ENCODE assay signal across 10 mouse cellular contexts in the genomic region with DNA sequence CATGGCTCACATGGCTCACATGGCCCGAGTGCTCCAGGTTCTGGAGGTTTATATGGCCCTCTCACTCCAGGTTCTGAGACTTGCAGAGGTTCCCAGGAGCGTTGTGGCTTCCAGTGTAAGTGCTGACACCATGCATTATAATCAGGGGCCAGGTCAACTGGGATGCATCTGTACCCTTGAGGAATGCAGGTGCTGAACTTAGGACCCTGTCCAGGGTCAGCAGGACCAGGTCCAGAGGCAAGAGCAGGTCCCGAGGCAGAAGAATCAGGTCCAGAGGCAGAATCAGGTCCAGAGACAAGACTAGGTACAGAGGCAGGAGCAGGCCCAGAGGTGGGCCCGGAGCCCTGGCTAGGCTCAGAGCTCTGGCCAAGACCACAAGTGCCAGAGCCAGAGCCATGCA. TPM values are rescaled to one million over a fixed set of nuclear protein-coding genes. Genes with fewer than 3 reads are reported as not detected.
DNase-seq lines count a peak whose midpoint lies in the region; ATAC-seq and TF ChIP-seq lines count a peak whose summit lies in the region.
"Had no signal": no experiment of that assay in that cellular context is flagged by ENCODE, and none has a peak within 500 bp of the region (broad histone marks: within the 10 kb centered on the region; RNA-seq: fewer than 3 reads in every experiment).

No protein-coding gene starts in this region.

- 0 out of 2 replicates have a peak, but pooled peaks cover 8% of the 10 kb centered on the region for H3K9me3 ChIP-seq in forebrain, embryonic 13.5 days (replicated peaks)
- peaks cover 4% of the 10 kb centered on the region; the same call in 1 of the 2 replicates for H3K9me3 ChIP-seq in midbrain, embryonic 16.5 days (replicated peaks; ENCODE audit: control insufficient read depth, low read length, poor library complexity, severe bottlenecking)
- H3K9me3 ChIP-seq in intestine, embryonic 15.5 days, result no peaks in the 10 kb centered on the region

- DNase-seq in kidney, adult 2 months, result peak; percentile 87
- DNase-seq in kidney, postnatal 4 days, result no peak
- peak; percentile 44 for DNase-seq in kidney, postnatal 14 days
- no peak for DNase-seq in thymus, postnatal 10 days (ENCODE audit: low spot score in 2 of 2)
- DNase-seq: cerebellum, adult 11 months; right cerebral cortex, adult 18-20 months had no signal

- TF ChIP-seq CTCF in kidney, adult 2 months (conservative IDR thresholded peaks at IDR 0.05; ENCODE audit: insufficient read depth, insufficient read length, low read depth, low read length), result no peak

- no peak for TF ChIP-seq POLR2A in kidney, adult 2 months (IDR thresholded peaks at IDR 0.05; ENCODE audit: low read depth, low read length)

- ATAC-seq in forebrain, embryonic 13.5 days, result no peak
- ATAC-seq in midbrain, embryonic 16.5 days, result no peak
- ATAC-seq in activated CD4-positive, CD25-positive, alpha-beta regulatory T cell, adult 4 months, result no peak
- no peak for ATAC-seq in intestine, embryonic 15.5 days

- no peak overlapping the region for H3K4me3 ChIP-seq in kidney, adult 2 months (ENCODE audit: insufficient read depth, low read depth, low read length)
- H3K4me3 ChIP-seq in forebrain, embryonic 13.5 days, result peak overlapping the region; percentile 29
- peak overlapping the region; percentile 35 for H3K4me3 ChIP-seq in midbrain, embryonic 16.5 days (ENCODE audit: low read depth, low read length)
- H3K4me3 ChIP-seq in intestine, embryonic 15.5 days (replicated peaks), result no peak overlapping the region

- peaks cover 7% of the 10 kb centered on the region; the same call in 1 of the 2 replicates for H3K4me1 ChIP-seq in kidney, adult 2 months (ENCODE audit: control insufficient read depth, insufficient read depth, low read length)
- peaks cover 16% of the 10 kb centered on the region for H3K4me1 ChIP-seq in forebrain, embryonic 13.5 days
- H3K4me1 ChIP-seq in midbrain, embryonic 16.5 days (ENCODE audit: control insufficient read depth, insufficient read depth, low read length), result peaks cover 5% of the 10 kb centered on the region; the same call in 1 of the 2 replicates
- 0 out of 2 replicates have a peak, but pooled peaks cover 3% of the 10 kb centered on the region for H3K4me1 ChIP-seq in intestine, embryonic 15.5 days (replicated peaks)

- H3K27ac ChIP-seq in kidney, adult 2 months (ENCODE audit: insufficient read depth, low read depth, low read length), result peak overlapping the region; percentile 64
- no peak overlapping the region for H3K27ac ChIP-seq in forebrain, embryonic 13.5 days
- peak overlapping the region; percentile 50 for H3K27ac ChIP-seq in midbrain, embryonic 16.5 days (ENCODE audit: low read length)
- no peak overlapping the region for H3K27ac ChIP-seq in intestine, embryonic 15.5 days

- 68% methylated on average over 4 of the region's 4 CpGs for WGBS in kidney, adult 2 months
- 91% methylated on average over 4 of the region's 4 CpGs for WGBS in forebrain, embryonic 13.5 days
- WGBS in midbrain, embryonic 16.5 days, result 91% methylated on average over 4 of the region's 4 CpGs
- 86% methylated on average over 4 of the region's 4 CpGs for WGBS in intestine, embryonic 15.5 days

- 0 out of 2 replicates have a peak overlapping the region, but pooled peaks have one; percentile 23 for H3K9ac ChIP-seq in forebrain, embryonic 13.5 days
- H3K9ac ChIP-seq in midbrain, embryonic 16.5 days (ENCODE audit: low read depth, low read length), result peak overlapping the region; percentile 0; the same call in 1 of the 2 replicates
- H3K9ac ChIP-seq in intestine, embryonic 15.5 days, result no peak overlapping the region

- peak overlapping the region; percentile 49 for H3K4me2 ChIP-seq in forebrain, embryonic 13.5 days
- H3K4me2 ChIP-seq in midbrain, embryonic 16.5 days (ENCODE audit: low read length), result peak overlapping the region; percentile 56
- H3K4me2 ChIP-seq in intestine, embryonic 15.5 days (replicated peaks), result no peak overlapping the region

- H3K27me3 ChIP-seq in kidney, adult 2 months (replicated peaks; ENCODE audit: control insufficient read depth, insufficient read depth, low read length), result no peaks in the 10 kb centered on the region
- H3K27me3 ChIP-seq in forebrain, embryonic 13.5 days, result no peaks in the 10 kb centered on the region
- no peaks in the 10 kb centered on the region for H3K27me3 ChIP-seq in midbrain, embryonic 16.5 days (ENCODE audit: control insufficient read depth, insufficient read depth, low read depth, low read length)
- no peaks in the 10 kb centered on the region for H3K27me3 ChIP-seq in intestine, embryonic 15.5 days (replicated peaks)

- no peaks in the 10 kb centered on the region for H3K36me3 ChIP-seq in kidney, adult 2 months (ENCODE audit: control insufficient read depth, insufficient read depth, low read length)
- H3K36me3 ChIP-seq in forebrain, embryonic 13.5 days (ENCODE audit: poor library complexity, severe bottlenecking), result peaks cover 16% of the 10 kb centered on the region
- peaks cover 3% of the 10 kb centered on the region; the same call in 1 of the 2 replicates for H3K36me3 ChIP-seq in midbrain, embryonic 16.5 days (ENCODE audit: control insufficient read depth, insufficient read depth, low read length)
- peaks cover 4% of the 10 kb centered on the region for H3K36me3 ChIP-seq in intestine, embryonic 15.5 days

RNA-seq across cellular contexts. Expression of a gene that starts 0.7 kb away (rescaled TPM):
- 2.2 and 2.4 TPM in 2 replicates for polyA plus RNA-seq in kidney, adult 2 months (2012; rRNA removed)
- polyA plus RNA-seq in forebrain, embryonic 13.5 days (2015; fragmentation: Nextera tagmentation; extraction: Ambion mirVana), result 3.9 and 6.8 TPM in 2 replicates
- 8.3 and 11.8 TPM in 2 replicates for polyA plus RNA-seq in midbrain, embryonic 16.5 days (2015; fragmentation: Nextera tagmentation; extraction: Ambion mirVana)
- not detected for polyA plus RNA-seq in activated CD4-positive, CD25-positive, alpha-beta regulatory T cell, adult 4 months (2017; shearing (Covaris generic))
- 0.46 and 1.0 TPM in 2 replicates for polyA plus RNA-seq in intestine, embryonic 15.5 days (2015; fragmentation: Nextera tagmentation; extraction: Ambion mirVana)

RNA-seq across cellular contexts. Expression of a gene that starts 3.5 kb away (rescaled TPM):
- 374 and 465 TPM in 2 replicates for polyA plus RNA-seq in kidney, adult 2 months (2012; rRNA removed)
- polyA plus RNA-seq in forebrain, embryonic 13.5 days (2015; fragmentation: Nextera tagmentation; extraction: Ambion mirVana), result 75.6 and 79.2 TPM in 2 replicates
- 57.9 and 61.0 TPM in 2 replicates for polyA plus RNA-seq in midbrain, embryonic 16.5 days (2015; fragmentation: Nextera tagmentation; extraction: Ambion mirVana)
- 10 to 100 TPM; 41.0 to 42.7 TPM for polyA plus RNA-seq in activated CD4-positive, CD25-positive, alpha-beta regulatory T cell, adult 4 months (2017; shearing (Covaris generic))
- polyA plus RNA-seq in intestine, embryonic 15.5 days (2015; fragmentation: Nextera tagmentation; extraction: Ambion mirVana), result 152 and 157 TPM in 2 replicates

RNA-seq across cellular contexts. Expression of a gene that starts 16.0 kb away (rescaled TPM):
- polyA plus RNA-seq in kidney, adult 2 months (2012; rRNA removed), result 8.3 and 8.6 TPM in 2 replicates
- polyA plus RNA-seq in forebrain, embryonic 13.5 days (2015; fragmentation: Nextera tagmentation; extraction: Ambion mirVana), result 12.1 and 13.8 TPM in 2 replicates
- 14.9 and 15.8 TPM in 2 replicates for polyA plus RNA-seq in midbrain, embryonic 16.5 days (2015; fragmentation: Nextera tagmentation; extraction: Ambion mirVana)
- under 1 TPM; 0.38 to 0.90 TPM for polyA plus RNA-seq in activated CD4-positive, CD25-positive, alpha-beta regulatory T cell, adult 4 months (2017; shearing (Covaris generic))
- 3.3 and 3.5 TPM in 2 replicates for polyA plus RNA-seq in intestine, embryonic 15.5 days (2015; fragmentation: Nextera tagmentation; extraction: Ambion mirVana)

RNA-seq across cellular contexts. Expression of a gene that starts 16.2 kb away (rescaled TPM):
- 0.09 and 0.12 TPM in 2 replicates for polyA plus RNA-seq in kidney, adult 2 months (2012; rRNA removed)
- 2.1 and 2.9 TPM in 2 replicates for polyA plus RNA-seq in forebrain, embryonic 13.5 days (2015; fragmentation: Nextera tagmentation; extraction: Ambion mirVana)
- polyA plus RNA-seq in midbrain, embryonic 16.5 days (2015; fragmentation: Nextera tagmentation; extraction: Ambion mirVana), result 0.97 and 1.1 TPM in 2 replicates
- polyA plus RNA-seq in activated CD4-positive, CD25-positive, alpha-beta regulatory T cell, adult 4 months (2017; shearing (Covaris generic)), result 1 to 10 TPM; 3.2 to 4.4 TPM
- 2.9 and 3.6 TPM in 2 replicates for polyA plus RNA-seq in intestine, embryonic 15.5 days (2015; fragmentation: Nextera tagmentation; extraction: Ambion mirVana)

RNA-seq across cellular contexts. Expression of a gene that starts 21.0 kb away (rescaled TPM):
- polyA plus RNA-seq in kidney, adult 2 months (2012; rRNA removed), result 38.0 and 41.5 TPM in 2 replicates
- 9.1 and 10.7 TPM in 2 replicates for polyA plus RNA-seq in forebrain, embryonic 13.5 days (2015; fragmentation: Nextera tagmentation; extraction: Ambion mirVana)
- 13.5 and 14.7 TPM in 2 replicates for polyA plus RNA-seq in midbrain, embryonic 16.5 days (2015; fragmentation: Nextera tagmentation; extraction: Ambion mirVana)
- not detected for polyA plus RNA-seq in activated CD4-positive, CD25-positive, alpha-beta regulatory T cell, adult 4 months (2017; shearing (Covaris generic))
- 6.9 and 8.0 TPM in 2 replicates for polyA plus RNA-seq in intestine, embryonic 15.5 days (2015; fragmentation: Nextera tagmentation; extraction: Ambion mirVana)

Comparison
In these comparisons a context has a peak if more than half of its experiments do, and no peak if none do; other contexts are left out.
1. DNase-seq: peak in kidney, adult 2 months (single experiment) and kidney, postnatal 14 days (single experiment); none in kidney, postnatal 4 days (0 of 2) and thymus, postnatal 10 days (0 of 2).
2. H3K27ac ChIP-seq: peak in kidney, adult 2 months (single experiment) and midbrain, embryonic 16.5 days (single experiment); none in forebrain, embryonic 13.5 days (single experiment) and intestine, embryonic 15.5 days (single experiment).
3. H3K4me3 ChIP-seq: peak in forebrain, embryonic 13.5 days (single experiment) and midbrain, embryonic 16.5 days (single experiment); none in kidney, adult 2 months (single experiment) and intestine, embryonic 15.5 days (single experiment).